Mouse (Mus musculus): ENCODE data around the gene Park7. TPM values are rescaled to one million over a fixed set of nuclear protein-coding genes. Genes with fewer than 3 reads are reported as not detected.

Park7 gene
- polyA plus RNA-seq, 1 experiment from 2014 or later, result 379 TPM

DNA sequence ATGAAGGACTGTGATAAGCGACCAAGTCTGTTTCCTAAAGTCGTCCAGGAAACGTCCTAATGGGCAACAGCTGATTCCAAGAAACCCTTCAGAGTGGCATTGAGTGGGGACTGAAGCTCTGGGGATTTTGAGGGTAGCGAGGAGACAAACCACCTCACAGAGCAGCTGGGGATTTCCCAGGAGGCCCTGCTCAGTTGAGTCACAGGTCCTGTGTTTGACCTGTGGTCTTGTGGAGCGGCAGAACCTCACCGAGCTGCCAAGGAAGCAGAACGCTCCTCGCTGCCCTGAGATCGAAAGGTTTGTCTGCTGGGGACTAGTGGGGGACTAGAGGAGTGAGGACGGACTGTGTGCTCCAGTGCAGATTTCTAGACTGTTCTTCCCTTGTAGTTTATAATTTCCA, 13.6 kb upstream of the Park7 start:
- Histone ChIP-seq H3K9me3 (no peaks in the 10 kb centered on the region), H3K27ac (no peak overlapping the region), H3K4me1 (peaks cover 2% of the 10 kb centered on the region), H3K36me3 (replicated peaks) (no peaks in the 10 kb centered on the region), H3K4me2 (no peak overlapping the region), H3K9ac (no peak overlapping the region), H3K27me3 (no peaks in the 10 kb centered on the region), H3K4me3 (replicated peaks) (no peak overlapping the region)
- WGBS, result 71% methylated on average over 10 of the region's 10 CpGs
- ATAC-seq (ENCODE audit: low FRiP score), result no peak

DNA sequence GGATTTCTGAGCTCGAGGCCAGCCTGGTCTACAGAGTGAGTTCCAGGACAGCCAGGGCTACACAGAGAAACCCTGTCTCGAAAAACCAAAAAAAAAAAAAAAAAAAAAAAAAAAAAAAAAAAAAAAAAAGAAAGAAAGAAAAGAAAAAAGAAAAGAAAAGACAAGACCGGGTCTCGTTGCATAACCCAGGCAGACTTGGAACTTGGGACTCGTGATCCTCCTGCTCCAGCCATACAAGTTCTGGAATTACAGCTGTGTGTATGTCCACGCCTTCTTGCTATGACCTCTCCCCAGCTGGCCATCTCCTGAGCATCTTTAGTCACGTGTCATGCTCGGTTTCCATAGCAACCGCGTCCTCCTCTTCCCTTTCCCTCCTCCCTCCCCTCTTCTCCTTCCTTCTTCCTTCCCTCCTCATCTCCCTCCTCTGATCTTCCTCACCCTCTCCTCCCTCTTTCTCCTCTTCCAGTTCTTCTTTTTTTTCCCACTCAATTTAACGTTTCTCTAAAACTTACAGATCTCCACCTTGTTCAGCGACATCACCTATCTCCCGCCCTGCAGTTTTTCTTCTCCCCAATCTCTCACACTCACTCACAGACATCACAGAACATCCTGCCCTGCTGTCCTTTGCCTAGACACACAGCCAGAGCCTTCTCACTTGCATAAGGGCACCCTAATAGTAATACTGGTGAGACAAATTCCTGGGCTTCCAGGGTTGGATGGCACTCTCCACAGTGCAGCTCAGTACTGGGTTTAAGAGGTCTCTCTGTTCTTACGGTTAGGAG, 12.9 kb upstream of the Park7 start:
- no peaks in the 10 kb centered on the region for H3K9me3 ChIP-seq
- ATAC-seq (ENCODE audit: low FRiP score), result no peak; the same call in 1 of the 2 replicates
- H3K4me3 ChIP-seq (replicated peaks), result no peak overlapping the region
- H3K4me1 ChIP-seq, result peaks cover 2% of the 10 kb centered on the region
- H3K27ac ChIP-seq, result no peak overlapping the region
- 55% methylated on average over 14 of the region's 14 CpGs for WGBS
- no peak overlapping the region for H3K4me2 ChIP-seq
- no peaks in the 10 kb centered on the region for H3K36me3 ChIP-seq (replicated peaks)
- no peaks in the 10 kb centered on the region for H3K27me3 ChIP-seq
- no peak overlapping the region for H3K9ac ChIP-seq

DNA sequence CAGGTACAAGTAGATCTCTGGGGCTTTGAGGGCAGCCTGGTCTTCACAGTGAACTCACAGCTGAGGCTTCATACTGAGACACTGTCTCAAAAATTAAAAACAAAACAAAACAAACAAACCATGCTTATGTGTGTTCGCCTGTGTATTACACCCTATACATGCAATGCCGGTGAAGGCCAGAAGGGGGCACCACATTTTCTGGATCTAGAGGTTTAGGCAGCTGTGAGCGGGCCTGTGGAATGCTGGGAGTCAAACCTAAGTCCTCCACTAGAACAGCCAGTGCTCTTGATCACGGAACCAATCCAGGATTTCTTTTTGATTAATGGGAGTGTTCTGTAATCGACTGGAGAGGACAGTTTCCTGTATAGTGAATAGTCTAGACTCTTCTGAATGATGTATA, 11.7 kb upstream of the Park7 start:
- H3K4me1 ChIP-seq, result peaks cover 2% of the 10 kb centered on the region
- no peak overlapping the region for H3K4me3 ChIP-seq (replicated peaks)
- no peaks in the 10 kb centered on the region for H3K27me3 ChIP-seq
- no peak overlapping the region for H3K9ac ChIP-seq
- no peak overlapping the region for H3K27ac ChIP-seq
- H3K36me3 ChIP-seq (replicated peaks), result no peaks in the 10 kb centered on the region
- H3K9me3 ChIP-seq, result no peaks in the 10 kb centered on the region
- WGBS, result 61% methylated on average over 5 of the region's 5 CpGs
- no peak overlapping the region for H3K4me2 ChIP-seq
- no peak for ATAC-seq (ENCODE audit: low FRiP score)

DNA sequence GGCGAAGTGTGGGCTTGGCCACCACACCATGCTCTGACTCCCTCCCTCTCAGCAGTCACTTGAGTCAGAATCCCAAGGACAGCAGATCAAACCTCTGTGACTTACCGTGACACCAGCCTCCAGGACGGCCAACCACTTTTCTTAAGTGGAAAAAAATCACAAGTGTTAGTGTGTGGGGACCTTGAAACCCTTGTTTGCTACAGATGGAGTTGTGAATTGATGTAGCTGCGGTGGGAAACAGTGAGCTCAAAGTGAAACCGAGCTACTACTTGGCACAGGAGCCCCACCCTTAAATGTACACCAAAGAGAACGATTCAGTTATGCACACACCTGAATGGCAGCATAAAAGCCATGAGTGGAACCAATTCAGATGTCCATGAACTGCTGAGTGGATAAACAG, 10.7 kb upstream of the Park7 start:
- Histone ChIP-seq H3K9me3 (no peaks in the 10 kb centered on the region), H3K4me3 (replicated peaks) (no peak overlapping the region), H3K4me1 (peaks cover 2% of the 10 kb centered on the region), H3K27ac (no peak overlapping the region), H3K4me2 (no peak overlapping the region), H3K9ac (no peak overlapping the region), H3K36me3 (replicated peaks) (no peaks in the 10 kb centered on the region), H3K27me3 (no peaks in the 10 kb centered on the region)
- 85% methylated on average over 6 of the region's 6 CpGs for WGBS
- ATAC-seq (ENCODE audit: low FRiP score), result no peak

DNA sequence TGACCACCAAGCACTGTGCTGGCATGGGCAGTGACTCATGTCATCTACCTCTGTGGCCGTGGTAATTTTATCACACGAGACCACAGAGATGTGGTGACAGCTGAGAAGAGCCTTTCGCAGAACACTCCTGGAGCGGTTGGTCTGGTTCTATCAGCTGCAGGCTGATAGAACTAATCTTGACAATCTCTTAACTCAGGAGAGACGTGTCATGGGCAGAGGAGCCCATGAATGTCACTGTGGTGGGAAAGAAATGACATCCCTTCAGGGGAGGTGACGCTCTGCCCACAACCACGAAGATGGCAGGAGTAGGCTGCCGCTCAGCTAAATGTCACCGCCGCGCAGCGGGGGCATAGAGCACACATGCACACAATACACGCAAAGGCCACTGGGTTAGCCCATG, 10.1 kb upstream of the Park7 start:
- H3K4me1 ChIP-seq, result peaks cover 2% of the 10 kb centered on the region
- no peak overlapping the region for H3K4me3 ChIP-seq (replicated peaks)
- H3K27ac ChIP-seq, result no peak overlapping the region
- WGBS, result 84% methylated on average over 13 of the region's 13 CpGs
- H3K9ac ChIP-seq, result no peak overlapping the region
- no peaks in the 10 kb centered on the region for H3K36me3 ChIP-seq (replicated peaks)
- ATAC-seq (ENCODE audit: low FRiP score), result no peak
- H3K27me3 ChIP-seq, result no peaks in the 10 kb centered on the region
- H3K9me3 ChIP-seq, result no peaks in the 10 kb centered on the region
- no peak overlapping the region for H3K4me2 ChIP-seq

DNA sequence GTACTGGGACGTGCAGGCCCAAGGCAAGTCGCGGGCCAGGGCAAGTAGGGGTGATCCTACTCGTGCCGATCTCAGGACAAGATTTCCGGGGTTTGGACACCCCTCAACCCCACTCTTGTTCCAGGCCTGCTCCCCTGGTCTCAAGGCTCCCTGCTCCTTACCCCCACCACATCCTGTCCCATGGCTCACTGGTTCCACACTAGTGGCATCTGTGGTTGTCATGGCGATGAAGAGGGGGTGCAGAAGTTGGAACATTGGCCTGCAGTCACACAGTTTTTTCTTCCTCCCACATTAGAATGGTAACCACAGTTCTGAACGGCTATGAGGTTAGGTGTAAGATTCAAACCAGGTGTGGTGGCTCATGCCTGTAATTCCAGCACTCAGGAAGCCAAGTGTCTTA, 7.0 kb upstream of the Park7 start:
- Histone ChIP-seq H3K27me3 (no peaks in the 10 kb centered on the region), H3K4me3 (replicated peaks) (no peak overlapping the region), H3K4me1 (no peaks in the 10 kb centered on the region), H3K36me3 (replicated peaks) (no peaks in the 10 kb centered on the region), H3K27ac (no peak overlapping the region), H3K4me2 (no peak overlapping the region), H3K9me3 (no peaks in the 10 kb centered on the region), H3K9ac (no peak overlapping the region)
- ATAC-seq (ENCODE audit: low FRiP score), result no peak
- 91% methylated on average over 8 of the region's 8 CpGs for WGBS

DNA sequence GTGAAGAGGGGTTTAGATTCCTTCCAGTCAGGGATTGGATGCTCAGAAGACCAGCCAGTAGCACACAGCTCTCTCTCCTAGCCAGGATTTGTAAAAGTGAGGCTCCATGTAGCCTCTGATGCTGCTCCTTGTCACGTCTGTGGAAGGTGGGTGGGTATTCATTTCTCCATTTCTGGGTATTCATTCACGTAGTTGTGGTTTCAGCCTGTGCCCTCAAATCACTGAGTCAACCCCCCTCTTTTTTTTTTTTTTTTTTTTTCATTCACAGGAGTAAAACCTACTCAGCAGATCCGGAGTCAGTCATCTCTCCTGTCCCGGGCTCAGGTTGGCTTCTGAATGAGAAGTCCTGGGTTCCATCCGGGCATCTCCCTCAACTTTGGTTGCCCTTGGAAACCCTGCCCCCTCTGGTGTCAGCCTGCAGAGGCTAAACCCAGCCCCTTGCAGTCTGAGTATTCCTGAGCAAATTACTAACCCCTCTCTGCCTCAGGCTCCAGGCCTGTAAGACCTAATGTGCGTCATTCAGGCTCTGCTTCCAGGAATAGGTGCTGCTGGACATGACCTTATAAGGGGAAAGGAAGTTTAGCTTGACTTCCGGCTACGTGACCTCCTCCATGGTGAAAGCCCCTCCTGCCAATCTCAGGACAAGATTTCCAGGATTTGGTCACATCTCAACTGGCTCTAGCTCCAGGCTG, 3.2 kb upstream of the Park7 start:
- no peak for ATAC-seq (ENCODE audit: low FRiP score)
- Histone ChIP-seq H3K4me2 (no peak overlapping the region), H3K36me3 (replicated peaks) (no peaks in the 10 kb centered on the region), H3K9ac (no peak overlapping the region), H3K4me1 (peaks cover 19% of the 10 kb centered on the region), H3K27ac (no peak overlapping the region), H3K9me3 (no peaks in the 10 kb centered on the region), H3K27me3 (no peaks in the 10 kb centered on the region), H3K4me3 (replicated peaks) (no peak overlapping the region)
- WGBS, result 84% methylated on average over 8 of the region's 8 CpGs

DNA sequence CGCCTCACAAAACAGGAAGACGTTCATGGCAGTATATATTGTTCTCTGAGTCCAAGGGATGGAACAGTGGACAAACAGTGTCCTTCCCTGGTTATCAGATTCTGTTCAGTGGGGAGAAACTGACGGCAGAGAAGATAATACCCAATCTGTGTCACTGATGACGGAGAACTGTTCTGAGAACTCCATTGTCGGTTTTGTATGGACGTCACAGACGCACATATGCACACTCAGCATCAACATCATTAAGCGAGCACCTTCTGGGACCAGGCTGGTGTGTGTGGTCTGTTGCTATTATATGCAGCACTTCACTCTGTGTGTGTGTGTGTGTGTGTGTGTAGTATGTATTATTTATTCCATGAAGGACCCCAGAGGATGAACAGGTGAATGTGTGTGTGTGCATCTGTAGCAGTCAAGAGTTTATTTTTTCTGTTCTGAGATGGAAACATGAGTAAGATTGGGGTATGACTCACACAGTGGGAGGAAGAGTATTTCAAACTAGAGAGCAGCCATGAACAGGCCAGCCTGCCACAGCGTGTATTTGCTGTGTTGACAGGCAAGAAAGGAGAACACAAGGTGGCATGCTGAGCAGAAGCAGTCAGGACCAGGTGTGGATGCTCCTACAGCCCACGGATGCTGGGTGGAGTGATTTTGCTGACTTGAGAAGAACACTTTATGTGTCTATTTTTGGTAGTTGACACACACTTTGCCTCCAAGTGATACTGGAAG, 1.1 kb upstream of the Park7 start:
- no peak for ATAC-seq (ENCODE audit: low FRiP score)
- WGBS, result 60% methylated on average over 10 of the region's 10 CpGs

DNA sequence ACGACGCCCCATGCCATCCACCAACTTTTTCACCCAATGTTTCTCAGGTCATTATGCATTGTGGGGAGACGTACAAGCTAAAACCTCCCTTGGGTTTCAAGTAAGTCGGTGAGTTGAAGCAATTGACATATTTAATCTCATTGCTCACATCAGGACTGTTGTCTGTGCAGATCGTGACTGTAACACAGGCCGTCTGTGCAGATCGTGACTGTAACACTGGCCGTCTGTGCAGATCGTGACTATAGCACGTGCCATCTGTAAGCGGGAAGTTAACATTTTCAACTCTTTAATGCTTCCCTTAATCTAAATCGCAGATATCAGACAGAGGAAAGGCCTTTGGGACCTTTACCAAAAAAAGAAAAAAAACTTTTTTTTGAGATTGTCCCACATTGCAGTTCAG, 494 bp downstream of the Park7 start:
- Histone ChIP-seq H3K36me3 (replicated peaks) (no peaks in the 10 kb centered on the region), H3K4me1 (peaks cover 23% of the 10 kb centered on the region), H3K9me3 (no peaks in the 10 kb centered on the region), H3K27me3 (no peaks in the 10 kb centered on the region), H3K4me2 (peak overlapping the region; percentile 67), H3K4me3 (replicated peaks) (peak overlapping the region; percentile 66), H3K27ac (peak overlapping the region; percentile 54), H3K9ac (peak overlapping the region; percentile 73)
- ATAC-seq (ENCODE audit: low FRiP score), result no peak
- 15% methylated on average over 12 of the region's 12 CpGs for WGBS

More for the DNA sequence above, 1.1 kb upstream of the Park7 start:
- Histone ChIP-seq H3K27me3 (no peaks in the 10 kb centered on the region), H3K36me3 (replicated peaks) (no peaks in the 10 kb centered on the region), H3K9me3 (no peaks in the 10 kb centered on the region), H3K4me3 (replicated peaks) (peak overlapping the region; percentile 66), H3K4me2 (peak overlapping the region; percentile 67), H3K27ac (no peak overlapping the region), H3K9ac (peak overlapping the region; percentile 76), H3K4me1 (peaks cover 19% of the 10 kb centered on the region)

DNA sequence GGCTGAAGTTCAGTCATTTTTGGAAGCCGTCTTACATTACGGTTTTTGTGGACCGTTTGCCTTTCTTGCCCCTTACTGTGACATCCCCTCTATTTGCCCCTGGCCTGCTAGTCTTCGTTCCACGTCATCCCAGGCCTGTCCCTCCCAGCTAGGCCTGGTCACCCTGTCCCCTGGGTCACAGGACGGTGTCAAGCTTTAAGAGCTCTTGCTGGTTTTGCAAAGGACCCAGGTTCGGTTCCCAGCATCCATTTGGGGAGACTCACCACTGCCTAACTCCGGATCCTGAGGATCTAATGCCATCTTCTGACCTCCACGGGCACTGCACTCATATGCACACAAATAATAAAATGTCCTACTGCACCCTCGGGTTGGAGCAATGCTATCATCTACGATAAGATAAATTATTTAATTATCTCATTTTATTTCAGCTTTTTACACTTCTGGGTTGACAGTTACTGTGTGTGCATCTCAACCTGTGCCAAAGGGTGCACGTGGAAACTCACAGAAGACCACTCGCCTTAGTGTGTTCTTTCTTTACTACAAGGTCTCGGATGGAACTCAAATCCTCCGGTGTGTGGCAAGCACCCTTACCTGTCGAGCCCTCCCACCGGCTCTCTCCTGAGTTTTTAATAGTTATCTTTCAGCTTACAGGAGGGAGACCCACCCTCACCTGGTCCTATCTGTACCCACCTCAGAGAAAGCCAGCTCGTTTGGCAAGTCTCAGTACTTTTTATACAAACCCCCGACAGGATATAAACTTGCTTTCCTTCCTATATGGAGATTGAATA, 3.9 kb downstream of the Park7 start:
- no peaks in the 10 kb centered on the region for H3K27me3 ChIP-seq
- peak overlapping the region; percentile 94 for H3K4me3 ChIP-seq (replicated peaks)
- H3K9ac ChIP-seq, result no peak overlapping the region
- peak overlapping the region; percentile 82; the same call in 1 of the 2 replicates for H3K27ac ChIP-seq
- peaks cover 33% of the 10 kb centered on the region for H3K4me1 ChIP-seq
- no peaks in the 10 kb centered on the region for H3K9me3 ChIP-seq
- H3K36me3 ChIP-seq (replicated peaks), result peaks cover 9% of the 10 kb centered on the region
- peak overlapping the region; percentile 82 for H3K4me2 ChIP-seq
- ATAC-seq (ENCODE audit: low FRiP score), result peak; percentile 33; the same call in 1 of the 2 replicates
- 84% methylated on average over 19 of the region's 19 CpGs for WGBS

DNA sequence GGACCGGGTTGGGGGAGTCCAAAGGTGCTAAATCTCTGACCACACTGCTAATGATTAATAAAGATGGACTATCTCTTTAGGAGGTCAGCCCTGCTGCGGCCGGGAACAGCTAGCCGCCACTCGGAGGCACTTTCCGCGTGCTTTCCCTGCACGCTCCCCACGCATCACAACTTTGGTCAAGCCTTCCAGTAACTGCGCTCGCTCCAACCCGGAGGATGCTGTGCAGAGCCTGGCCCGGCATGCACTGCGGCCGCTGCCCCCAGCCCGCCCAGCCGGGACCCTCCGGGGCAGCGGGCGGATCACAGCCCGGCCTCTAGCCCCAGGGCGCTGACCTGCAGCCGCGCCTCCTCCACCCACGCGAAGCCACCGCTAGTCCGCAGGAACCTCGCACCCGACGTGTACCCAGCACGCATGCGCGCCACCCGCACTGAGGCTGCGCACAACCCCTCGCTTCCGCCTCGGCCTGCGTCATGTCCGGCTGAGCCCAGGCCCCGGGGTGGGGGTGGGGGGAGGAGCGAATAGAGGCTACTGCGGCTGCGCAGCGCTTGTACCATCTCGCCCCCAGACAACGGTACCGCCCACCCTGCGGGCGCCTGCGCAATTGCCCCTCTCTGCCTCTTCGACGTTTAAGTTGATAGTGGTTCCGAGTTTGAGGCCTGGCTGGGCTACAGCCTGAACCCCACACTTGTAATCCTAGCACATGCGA, 4.6 kb downstream of the Park7 start:
- peak; percentile 92 for ATAC-seq (ENCODE audit: low FRiP score)
- Histone ChIP-seq H3K9ac (peak overlapping the region; percentile 96), H3K27ac (peak overlapping the region; percentile 82), H3K4me3 (replicated peaks) (peak overlapping the region; percentile 94), H3K27me3 (no peaks in the 10 kb centered on the region), H3K4me2 (peak overlapping the region; percentile 82), H3K9me3 (no peaks in the 10 kb centered on the region), H3K4me1 (peaks cover 26% of the 10 kb centered on the region), H3K36me3 (replicated peaks) (peaks cover 15% of the 10 kb centered on the region)
- under 1% methylated on average over 56 of the region's 56 CpGs for WGBS

Measured in forebrain, embryonic 12.5 days (tissue).